Mouse (Mus musculus) MEL (cell line): ENCODE measurements at regions not wholly inside any gene's neighbourhood (a gene's known extent, or its start where the extent isn't known, plus 50 kb on each side); places are given as distances from the start of the nearest gene placed in this dataset.

Experiments used
- DNase-seq: peaks from one replicate; pipeline ENCODE4 v3.0.0; 2011; ENCODE audit warnings: low read depth, low spot score
- H3K27ac ChIP-seq: 2 replicates; pipeline ENCODE4 v1.5.1; 2012; ENCODE audit warnings: low read depth, mild to moderate bottlenecking, control low read depth, low read length, moderate library complexity; ENCODE audit not compliant: control insufficient read depth
- H3K27me3 ChIP-seq, 2 experiments: fragments of 150-350 bp in 1 of 2; sonication (generic) in 1 of 2; 2 replicates each; pipeline ENCODE4 v1.6.1; 2012; ENCODE audit warnings: low read length in 2 of 2, mild to moderate bottlenecking in 2 of 2, improper control_type of control experiment in 1 of 2, moderate library complexity in 1 of 2; ENCODE audit not compliant: insufficient read depth in 2 of 2, control insufficient read depth in 1 of 2
- H3K36me3 ChIP-seq, 2 experiments: 2 replicates each; pipeline ENCODE4 v1.6.1; 2012 to 2014; ENCODE audit warnings: low read length in 2 of 2, improper control_type of control experiment in 1 of 2, inconsistent platforms in 1 of 2, mild to moderate bottlenecking in 1 of 2; ENCODE audit not compliant: insufficient read depth in 2 of 2, control insufficient read depth in 1 of 2
- H3K4me1 ChIP-seq, 2 experiments: fragments of 150-350 bp in 1 of 2; sonication (generic) in 1 of 2; 2 replicates each; pipeline ENCODE4 v1.6.1; 2012; ENCODE audit warnings: low read length in 2 of 2, improper control_type of control experiment in 1 of 2, mild to moderate bottlenecking in 1 of 2; ENCODE audit not compliant: insufficient read depth in 2 of 2, control insufficient read depth in 1 of 2
- H3K4me3 ChIP-seq, 2 experiments: fragments of 150-350 bp in 1 of 2; sonication (generic) in 1 of 2; 2 replicates each; pipeline ENCODE4 v1.5.1; 2012; ENCODE audit warnings: low read depth in 2 of 2, low read length in 2 of 2, mild to moderate bottlenecking in 2 of 2, moderate library complexity in 2 of 2, control low read depth in 1 of 2, improper control_type of control experiment in 1 of 2; ENCODE audit not compliant: control insufficient read depth in 1 of 2, insufficient read depth in 1 of 2
- H3K79me2 ChIP-seq: 2 replicates; pipeline ENCODE4 v1.6.1; 2012; ENCODE audit warnings: mild to moderate bottlenecking, low read length, moderate library complexity; ENCODE audit not compliant: control insufficient read depth, poor library complexity, insufficient read depth
- H3K9ac ChIP-seq: 2 replicates; pipeline ENCODE4 v1.6.1; 2012; ENCODE audit warnings: low read depth, mild to moderate bottlenecking, control low read depth, low read length, moderate library complexity; ENCODE audit not compliant: control insufficient read depth, poor library complexity, severe bottlenecking
- H3K9me3 ChIP-seq: fragments of 150-350 bp; sonication (generic); replicated peaks from 2 replicates; pipeline ENCODE4 v1.6.1; 2012; ENCODE audit warnings: mild to moderate bottlenecking, low read length, improper control_type of control experiment, moderate library complexity; ENCODE audit not compliant: insufficient read depth
- CHD2 ChIP-seq: IDR thresholded peaks from 2 replicates; pipeline ENCODE4 v1.6.1; 2011; ENCODE audit warnings: low read length, improper control_type of control experiment
- CTCF ChIP-seq, 3 experiments: IDR thresholded peaks in 2 of 3; conservative IDR thresholded peaks in 1 of 3; 2 replicates each; pipeline ENCODE4 v1.5.1; 2011 to 2012; ENCODE audit warnings: low read length in 3 of 3, low read depth in 2 of 3, mild to moderate bottlenecking in 2 of 3, improper control_type of control experiment in 1 of 3, inconsistent platforms in 1 of 3, mixed read lengths in 1 of 3, moderate library complexity in 1 of 3; ENCODE audit not compliant: control insufficient read depth in 1 of 3, insufficient read depth in 1 of 3, poor library complexity in 1 of 3, severe bottlenecking in 1 of 3
- ETS1 ChIP-seq: IDR thresholded peaks from 2 replicates; pipeline ENCODE4 v1.6.1; 2012; ENCODE audit warnings: low read depth, mild to moderate bottlenecking, inconsistent platforms, low read length, improper control_type of control experiment, moderate library complexity
- GABPA ChIP-seq: IDR thresholded peaks from 2 replicates; pipeline ENCODE4 v1.6.1; 2012; ENCODE audit warnings: low read depth, mild to moderate bottlenecking, inconsistent platforms, low read length, improper control_type of control experiment, moderate library complexity
- JUND ChIP-seq: IDR thresholded peaks from 2 replicates; pipeline ENCODE4 v1.6.1; 2011; ENCODE audit warnings: low read depth, mild to moderate bottlenecking, improper control_type of control experiment, low read length
- MAZ ChIP-seq: IDR thresholded peaks from 2 replicates; pipeline ENCODE4 v1.6.1; 2012; ENCODE audit warnings: low read depth, mild to moderate bottlenecking, inconsistent platforms, low read length, improper control_type of control experiment
- MXI1 ChIP-seq: IDR thresholded peaks from 2 replicates; pipeline ENCODE4 v1.6.1; 2011; ENCODE audit warnings: mild to moderate bottlenecking, low read depth, low read length, improper control_type of control experiment
- MYB ChIP-seq: IDR thresholded peaks from 2 replicates; pipeline ENCODE4 v1.6.1; 2011; ENCODE audit warnings: mild to moderate bottlenecking, low read depth, low read length, improper control_type of control experiment
- MYC ChIP-seq: IDR thresholded peaks from 2 replicates; pipeline ENCODE4 v1.6.1; 2011; ENCODE audit warnings: low read depth, mild to moderate bottlenecking, low read length, improper control_type of control experiment, moderate library complexity
- NELFE ChIP-seq: IDR thresholded peaks from 2 replicates; pipeline ENCODE4 v1.6.1; 2011; ENCODE audit warnings: low read depth, low read length, improper control_type of control experiment
- NRF1 ChIP-seq: IDR thresholded peaks from 2 replicates; pipeline ENCODE4 v1.6.1; 2014; ENCODE audit warnings: low read depth, mild to moderate bottlenecking, inconsistent platforms, low read length, improper control_type of control experiment, moderate library complexity; ENCODE audit not compliant: poor library complexity, insufficient read depth, severe bottlenecking
- RAD21 ChIP-seq: IDR thresholded peaks from 2 replicates; pipeline ENCODE4 v1.6.1; 2011; ENCODE audit warnings: mild to moderate bottlenecking, low read depth, low read length, improper control_type of control experiment
- RCOR1 ChIP-seq: IDR thresholded peaks from 2 replicates; pipeline ENCODE4 v1.6.1; 2012; ENCODE audit warnings: low read depth, mild to moderate bottlenecking, inconsistent platforms, low read length, improper control_type of control experiment
- SIN3A ChIP-seq: IDR thresholded peaks from 2 replicates; pipeline ENCODE4 v1.6.1; 2012; ENCODE audit warnings: low read length, improper control_type of control experiment, inconsistent platforms
- SMC3 ChIP-seq: IDR thresholded peaks from 2 replicates; pipeline ENCODE4 v1.6.1; 2011; ENCODE audit warnings: low read depth, low read length, improper control_type of control experiment
- TCF12 ChIP-seq: IDR thresholded peaks from 2 replicates; pipeline ENCODE4 v1.6.1; 2014; ENCODE audit warnings: low read depth, mild to moderate bottlenecking, inconsistent platforms, low read length, improper control_type of control experiment, moderate library complexity
- UBTF ChIP-seq: IDR thresholded peaks from 2 replicates; pipeline ENCODE4 v1.6.1; 2012; ENCODE audit warnings: low read depth, mild to moderate bottlenecking, inconsistent platforms, low read length, improper control_type of control experiment, moderate library complexity, borderline replicate concordance; ENCODE audit not compliant: insufficient read depth
- USF2 ChIP-seq, 2 experiments: IDR thresholded peaks; 2 replicates each; pipeline ENCODE4 v1.6.1; 2011 to 2012; ENCODE audit warnings: improper control_type of control experiment in 2 of 2, low read length in 2 of 2, borderline replicate concordance in 1 of 2, inconsistent platforms in 1 of 2, low read depth in 1 of 2, mild to moderate bottlenecking in 1 of 2; ENCODE audit not compliant: insufficient read depth in 1 of 2
- ZMIZ1 ChIP-seq: IDR thresholded peaks from 2 replicates; pipeline ENCODE4 v1.6.1; 2012; ENCODE audit warnings: low read depth, mild to moderate bottlenecking, inconsistent platforms, low read length, improper control_type of control experiment, moderate library complexity

DNA sequence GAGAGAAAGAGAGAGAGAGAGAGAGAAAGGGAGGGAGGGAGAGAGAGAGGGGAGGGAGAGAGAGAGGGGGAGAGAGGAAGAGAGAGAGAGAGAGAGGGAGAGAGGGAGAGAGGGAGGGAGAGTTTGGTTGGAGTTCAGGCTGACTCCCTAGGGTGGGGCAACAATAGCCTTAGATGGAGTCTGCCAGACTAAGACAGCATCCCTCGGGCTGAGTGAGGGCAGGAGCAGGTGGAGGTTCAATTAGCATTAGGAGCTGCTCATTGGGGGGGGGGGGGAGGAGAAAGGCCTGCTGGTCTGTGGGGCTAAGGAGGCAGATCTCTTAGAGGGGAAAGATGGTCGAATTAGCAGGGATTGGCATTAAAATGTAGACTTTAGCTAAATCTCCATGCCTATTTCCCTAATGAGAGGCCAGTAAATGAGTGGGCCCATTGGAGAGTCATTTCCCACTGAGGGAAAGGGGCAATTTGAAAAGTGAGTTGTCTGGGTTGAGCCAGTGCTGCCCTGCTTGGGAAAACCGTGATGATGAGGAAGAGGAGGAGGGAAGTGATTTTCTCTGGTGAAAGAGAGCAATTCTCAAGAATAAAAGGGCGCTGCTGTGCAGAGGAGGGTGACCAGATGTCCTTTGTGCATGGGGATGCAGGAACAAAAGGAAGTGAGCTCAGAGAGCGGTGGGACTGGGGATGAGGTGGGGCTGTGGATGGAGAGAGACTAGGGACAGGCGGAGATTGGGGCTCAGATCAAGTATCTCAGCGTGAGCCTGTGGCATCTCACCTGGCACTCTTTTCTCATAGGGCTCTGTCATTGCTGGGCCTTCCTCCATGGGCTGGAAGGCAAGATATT is 218.0 kb downstream of the Med10 start:
- no peak for TF ChIP-seq MXI1
- no peak for TF ChIP-seq MYC
- no peak for TF ChIP-seq SMC3
- no peak for DNase-seq
- no peaks in the 10 kb centered on the region for H3K79me2 ChIP-seq
- H3K27me3 ChIP-seq, result no peaks in the 10 kb centered on the region
- H3K4me1 ChIP-seq, result no peaks in the 10 kb centered on the region
- H3K36me3 ChIP-seq, result no peaks in the 10 kb centered on the region
- no peak overlapping the region for H3K27ac ChIP-seq
- no peaks in the 10 kb centered on the region for H3K9me3 ChIP-seq
- no peak overlapping the region for H3K9ac ChIP-seq
- H3K4me3 ChIP-seq, result no peak overlapping the region

DNA sequence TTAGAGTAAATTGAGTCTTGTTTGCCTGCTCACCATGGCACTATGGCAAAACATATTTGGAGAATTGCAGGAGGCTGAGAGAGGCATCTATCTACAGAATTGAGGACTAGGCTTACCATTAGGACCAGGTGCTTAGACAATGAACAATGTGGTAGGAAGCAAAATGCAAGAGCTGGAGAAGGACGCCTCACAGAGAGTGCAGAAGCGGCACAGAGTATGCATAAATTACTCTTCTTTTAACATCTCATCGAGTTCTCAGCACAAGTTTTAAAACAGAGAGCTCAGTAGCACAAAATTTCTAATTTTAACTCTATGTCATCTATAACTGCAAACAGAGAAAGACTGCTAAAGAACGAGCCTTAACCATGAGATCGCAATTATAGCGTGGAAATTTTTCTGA is 231.1 kb downstream of the Med10 start:
- Histone ChIP-seq H3K4me3 (no peak overlapping the region), H3K27ac (no peak overlapping the region), H3K9ac (no peak overlapping the region), H3K27me3 (no peaks in the 10 kb centered on the region; a peak in 1 of 4 replicates), H3K36me3 (no peaks in the 10 kb centered on the region), H3K4me1 (no peaks in the 10 kb centered on the region), H3K79me2 (no peaks in the 10 kb centered on the region), H3K9me3 (no peaks in the 10 kb centered on the region)
- no peak for DNase-seq
- no peak for TF ChIP-seq ZMIZ1
- TF ChIP-seq SMC3, result no peak
- no peak for TF ChIP-seq TCF12
- no peak for TF ChIP-seq CTCF (IDR thresholded peaks at IDR 0.05 in 2 of 3, conservative IDR thresholded peaks at IDR 0.05 in 1 of 3; ENCODE audit: control insufficient read depth in 1 of 3, insufficient read depth in 1 of 3, low read depth in 2 of 3, low read length in 3 of 3, poor library complexity in 1 of 3, severe bottlenecking in 1 of 3)
- no peak for TF ChIP-seq MAZ
- no peak for TF ChIP-seq SIN3A
- TF ChIP-seq GABPA, result no peak
- TF ChIP-seq UBTF, result no peak
- no peak for TF ChIP-seq NRF1
- TF ChIP-seq ETS1, result no peak
- TF ChIP-seq MXI1, result no peak
- no peak for TF ChIP-seq RAD21
- TF ChIP-seq CHD2, result no peak
- no peak for TF ChIP-seq NELFE
- TF ChIP-seq USF2 (IDR thresholded peaks at IDR 0.05; ENCODE audit: borderline replicate concordance in 1 of 2, insufficient read depth in 1 of 2, low read depth in 1 of 2, low read length in 2 of 2), result no peak
- no peak for TF ChIP-seq MYB
- TF ChIP-seq RCOR1, result no peak
- TF ChIP-seq JUND, result no peak
